Mouse (Mus musculus): Measurements from ENCODE around the gene Rere. TPM values are rescaled to one million over a fixed set of nuclear protein-coding genes. Genes with fewer than 3 reads are reported as not detected.
A peak's percentile ranks its signal among the peaks of the same experiment; 100 is the strongest.

Rere gene
- polyA plus RNA-seq, 2 experiments = 4.8 to 5.1 TPM

DNA sequence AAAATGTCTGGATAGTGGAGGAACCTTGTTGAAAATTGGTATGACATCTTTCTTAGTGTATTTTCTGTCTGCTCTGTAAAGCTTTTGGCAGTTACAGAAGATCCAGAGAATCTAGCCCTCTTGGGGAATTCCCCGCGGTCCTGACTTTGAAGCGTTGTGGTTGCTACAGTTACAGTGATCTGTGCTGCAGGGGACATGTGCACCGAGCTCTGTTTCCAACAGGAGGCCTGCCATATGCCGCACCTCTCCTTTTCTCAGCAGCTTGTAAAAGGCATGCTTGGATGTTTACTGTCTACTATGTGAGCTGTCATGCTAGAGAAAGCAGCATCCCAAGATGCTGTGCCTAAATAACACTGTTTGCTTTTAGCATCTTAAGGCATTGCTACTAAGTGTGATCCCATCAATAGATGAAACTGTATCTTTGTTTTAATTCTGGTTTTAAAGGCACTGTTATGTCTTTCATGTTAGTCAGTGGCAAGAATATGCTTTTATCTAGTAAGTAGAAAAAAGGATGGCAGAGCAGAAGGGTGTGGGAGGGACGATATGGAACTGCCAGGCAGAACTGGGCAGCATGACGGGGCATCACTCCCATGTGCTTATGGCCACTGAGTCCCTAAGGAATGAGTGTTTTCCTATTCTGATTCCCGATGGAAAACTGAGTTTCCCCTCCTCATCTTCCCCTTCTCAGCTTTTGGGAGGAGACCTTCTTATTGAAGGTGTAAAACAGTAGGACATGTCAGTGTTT lies 57.6 kb downstream of the Rere start:
- no peak for TF ChIP-seq CTCF (IDR thresholded peaks at IDR 0.05; ENCODE audit: low read depth)
- TF ChIP-seq EP300 (IDR thresholded peaks at IDR 0.05; ENCODE audit: low read depth) = no peak
- H3K9me3 ChIP-seq (ENCODE audit: control insufficient read depth, low read length) = no peaks in the 10 kb centered on the region
- H3K4me3 ChIP-seq (ENCODE audit: insufficient read depth in 1 of 2, low read depth in 2 of 2, low read length in 2 of 2) = no peak overlapping the region
- H3K27me3 ChIP-seq (ENCODE audit: control insufficient read depth, insufficient read depth, low read length) = no peaks in the 10 kb centered on the region
- ATAC-seq (ENCODE audit: insufficient read depth) (no peak), DNase-seq (ENCODE audit: low read depth in 3 of 3, low spot score in 3 of 3) (no peak)
- H3K36me3 ChIP-seq (replicated peaks; ENCODE audit: control insufficient read depth, insufficient read depth, low read depth) = no peaks in the 10 kb centered on the region
- H3K4me2 ChIP-seq (ENCODE audit: low read depth) = no peak overlapping the region
- H3K4me1 ChIP-seq (replicated peaks; ENCODE audit: control insufficient read depth in 2 of 2, insufficient read depth in 2 of 2, low read length in 1 of 2) = no peaks in the 10 kb centered on the region
- no peak overlapping the region for H3K9ac ChIP-seq (replicated peaks)
- WGBS (ENCODE audit: insufficient replicate concordance) = 60% methylated on average over 8 of the region's 8 CpGs
- H3K27ac ChIP-seq = no peak overlapping the region

DNA sequence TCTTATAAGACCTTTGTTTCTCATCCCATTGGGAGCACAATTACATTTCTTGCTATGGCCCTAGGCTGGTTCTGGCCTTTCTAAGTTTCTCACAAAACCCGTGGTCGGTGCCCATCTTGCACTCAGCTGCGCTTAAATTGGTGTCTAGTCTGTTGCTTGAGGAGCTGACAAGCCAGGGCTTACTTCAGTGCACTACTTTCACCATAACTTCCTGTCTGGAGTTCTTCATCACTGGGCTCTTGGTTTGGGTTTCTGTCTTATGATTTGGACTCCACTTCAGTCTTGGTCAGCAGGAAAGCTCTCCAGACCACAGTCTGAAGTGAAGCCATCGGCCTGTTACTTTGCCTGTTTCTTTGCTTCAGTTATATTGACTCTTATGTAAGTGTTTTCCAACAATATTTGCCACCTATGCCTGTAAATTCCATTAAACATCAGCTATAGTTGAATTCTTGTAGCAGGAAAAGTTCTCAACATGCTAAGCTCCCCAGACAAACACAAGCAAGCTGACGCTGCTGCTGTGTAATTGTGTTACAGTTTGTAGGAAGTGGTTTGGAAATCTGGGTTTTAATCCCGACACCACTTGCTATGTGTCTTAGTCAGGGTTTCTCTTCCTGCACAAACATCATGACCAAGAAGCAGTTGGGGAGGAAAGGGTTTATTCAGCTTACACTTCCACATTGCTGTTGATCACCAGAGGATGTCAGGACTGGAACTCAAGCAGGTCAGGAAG lies 59.5 kb downstream of the Rere start:
- no peak overlapping the region for H3K27ac ChIP-seq
- no peaks in the 10 kb centered on the region for H3K36me3 ChIP-seq (replicated peaks; ENCODE audit: control insufficient read depth, insufficient read depth, low read depth)
- H3K9ac ChIP-seq (replicated peaks) = no peak overlapping the region
- H3K4me2 ChIP-seq (ENCODE audit: low read depth) = no peak overlapping the region
- ATAC-seq (ENCODE audit: insufficient read depth) (no peak), DNase-seq (ENCODE audit: low read depth in 3 of 3, low spot score in 3 of 3) (no peak)
- H3K4me3 ChIP-seq (ENCODE audit: insufficient read depth in 1 of 2, low read depth in 2 of 2, low read length in 2 of 2) = no peak overlapping the region
- 49% methylated on average over 6 of the region's 6 CpGs for WGBS (ENCODE audit: insufficient replicate concordance)
- TF ChIP-seq EP300 (IDR thresholded peaks at IDR 0.05; ENCODE audit: low read depth) = no peak
- TF ChIP-seq CTCF (IDR thresholded peaks at IDR 0.05; ENCODE audit: low read depth) = no peak
- H3K9me3 ChIP-seq (ENCODE audit: control insufficient read depth, low read length) = no peaks in the 10 kb centered on the region
- H3K27me3 ChIP-seq (ENCODE audit: control insufficient read depth, insufficient read depth, low read length) = no peaks in the 10 kb centered on the region
- no peaks in the 10 kb centered on the region for H3K4me1 ChIP-seq (replicated peaks; ENCODE audit: control insufficient read depth in 2 of 2, insufficient read depth in 2 of 2, low read length in 1 of 2)

DNA sequence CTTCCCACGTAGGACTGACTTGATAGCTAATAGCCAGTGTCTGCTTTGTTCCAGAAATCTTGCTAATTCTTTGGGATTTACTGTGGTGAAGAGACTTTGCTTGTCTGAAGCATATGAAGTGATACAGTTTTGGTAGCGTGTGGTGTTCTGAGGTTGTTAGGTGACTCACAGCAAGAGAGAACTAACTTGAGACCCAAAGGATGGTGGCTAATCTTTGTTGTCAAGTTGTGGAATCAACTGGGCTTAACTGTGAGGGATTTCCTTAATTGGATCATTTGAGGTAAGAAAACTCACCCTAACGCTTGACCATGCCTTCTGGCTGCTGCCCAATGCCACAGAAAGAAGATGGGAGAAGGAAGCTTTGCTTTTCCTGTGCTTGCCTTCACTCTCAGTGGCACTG lies 63.1 kb downstream of the Rere start:
- no peak overlapping the region for H3K27ac ChIP-seq
- H3K4me3 ChIP-seq (ENCODE audit: insufficient read depth in 1 of 2, low read depth in 2 of 2, low read length in 2 of 2) = no peak overlapping the region
- WGBS (ENCODE audit: insufficient replicate concordance) = 73% methylated on average over 3 of the region's 3 CpGs
- no peaks in the 10 kb centered on the region for H3K27me3 ChIP-seq (ENCODE audit: control insufficient read depth, insufficient read depth, low read length)
- no peak for DNase-seq (ENCODE audit: low read depth in 3 of 3, low spot score in 3 of 3)
- H3K36me3 ChIP-seq (replicated peaks; ENCODE audit: control insufficient read depth, insufficient read depth, low read depth) = no peaks in the 10 kb centered on the region
- no peak overlapping the region for H3K9ac ChIP-seq (replicated peaks)
- H3K4me1 ChIP-seq (replicated peaks; ENCODE audit: control insufficient read depth in 2 of 2, insufficient read depth in 2 of 2, low read length in 1 of 2) = peaks cover 0 to 6% of the 10 kb centered on the region in 2 experiments; a peak in 2 of 4 replicates
- TF ChIP-seq EP300 (IDR thresholded peaks at IDR 0.05; ENCODE audit: low read depth) (no peak), CTCF (IDR thresholded peaks at IDR 0.05; ENCODE audit: low read depth) (no peak)
- no peak overlapping the region for H3K4me2 ChIP-seq (ENCODE audit: low read depth)
- ATAC-seq (ENCODE audit: insufficient read depth) = no peak
- H3K9me3 ChIP-seq (ENCODE audit: control insufficient read depth, low read length) = no peaks in the 10 kb centered on the region

- H3K9ac ChIP-seq (replicated peaks) = no peak overlapping the region
- no peaks in the 10 kb centered on the region for H3K27me3 ChIP-seq (ENCODE audit: control insufficient read depth, insufficient read depth, low read length)
- DNase-seq (ENCODE audit: low read depth in 3 of 3, low spot score in 3 of 3) (no peak), ATAC-seq (ENCODE audit: insufficient read depth) (no peak)
- TF ChIP-seq EP300 (IDR thresholded peaks at IDR 0.05; ENCODE audit: low read depth) (no peak), CTCF (IDR thresholded peaks at IDR 0.05; ENCODE audit: low read depth) (no peak)
- no peaks in the 10 kb centered on the region for H3K36me3 ChIP-seq (replicated peaks; ENCODE audit: control insufficient read depth, insufficient read depth, low read depth)
- H3K4me3 ChIP-seq (ENCODE audit: insufficient read depth in 1 of 2, low read depth in 2 of 2, low read length in 2 of 2) = no peak overlapping the region
- 55% methylated on average over 4 of the region's 4 CpGs for WGBS (ENCODE audit: insufficient replicate concordance)
- no peak overlapping the region for H3K27ac ChIP-seq
- peaks cover 0 to 7% of the 10 kb centered on the region in 2 experiments; a peak in 2 of 4 replicates for H3K4me1 ChIP-seq (replicated peaks; ENCODE audit: control insufficient read depth in 2 of 2, insufficient read depth in 2 of 2, low read length in 1 of 2)
- no peak overlapping the region for H3K4me2 ChIP-seq (ENCODE audit: low read depth)
- no peaks in the 10 kb centered on the region for H3K9me3 ChIP-seq (ENCODE audit: control insufficient read depth, low read length)
Measured at GRCm38 (mm10) chr4:150346651-150347386, 65.4 kb downstream of the Rere start.

DNA sequence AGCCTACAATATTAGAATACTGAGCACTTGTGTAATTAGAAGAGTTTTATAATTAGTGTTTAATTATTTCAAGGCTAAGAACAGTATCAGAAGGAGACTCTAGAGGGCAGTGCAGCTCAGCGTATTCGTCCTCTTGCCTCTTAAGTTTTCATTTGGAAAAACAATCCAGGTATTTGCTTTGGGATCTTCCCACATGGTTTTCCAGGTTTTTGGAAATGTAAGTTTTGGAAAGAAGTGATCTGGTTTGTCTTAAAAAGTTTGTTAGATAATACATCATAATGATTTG lies 65.9 kb downstream of the Rere start:
- 19% methylated on average over 2 of the region's 2 CpGs for WGBS (ENCODE audit: insufficient replicate concordance)
- H3K27ac ChIP-seq = no peak overlapping the region
- peaks cover 0 to 7% of the 10 kb centered on the region in 2 experiments; a peak in 2 of 4 replicates for H3K4me1 ChIP-seq (replicated peaks; ENCODE audit: control insufficient read depth in 2 of 2, insufficient read depth in 2 of 2, low read length in 1 of 2)
- H3K9ac ChIP-seq (replicated peaks) = no peak overlapping the region
- H3K36me3 ChIP-seq (replicated peaks; ENCODE audit: control insufficient read depth, insufficient read depth, low read depth) = no peaks in the 10 kb centered on the region
- ATAC-seq (ENCODE audit: insufficient read depth) (no peak), DNase-seq (ENCODE audit: low read depth in 3 of 3, low spot score in 3 of 3) (no peak)
- H3K4me2 ChIP-seq (ENCODE audit: low read depth) = no peak overlapping the region
- no peaks in the 10 kb centered on the region for H3K9me3 ChIP-seq (ENCODE audit: control insufficient read depth, low read length)
- H3K4me3 ChIP-seq (ENCODE audit: insufficient read depth in 1 of 2, low read depth in 2 of 2, low read length in 2 of 2) = no peak overlapping the region
- no peaks in the 10 kb centered on the region for H3K27me3 ChIP-seq (ENCODE audit: control insufficient read depth, insufficient read depth, low read length)
- TF ChIP-seq EP300 (IDR thresholded peaks at IDR 0.05; ENCODE audit: low read depth) (no peak), CTCF (IDR thresholded peaks at IDR 0.05; ENCODE audit: low read depth) (peak; percentile 54; the same call in 1 of the 2 replicates)

Measured in liver, embryonic 14.5 days (tissue).